Mouse (Mus musculus): ENCODE data around the gene Cacnb1.

DNA sequence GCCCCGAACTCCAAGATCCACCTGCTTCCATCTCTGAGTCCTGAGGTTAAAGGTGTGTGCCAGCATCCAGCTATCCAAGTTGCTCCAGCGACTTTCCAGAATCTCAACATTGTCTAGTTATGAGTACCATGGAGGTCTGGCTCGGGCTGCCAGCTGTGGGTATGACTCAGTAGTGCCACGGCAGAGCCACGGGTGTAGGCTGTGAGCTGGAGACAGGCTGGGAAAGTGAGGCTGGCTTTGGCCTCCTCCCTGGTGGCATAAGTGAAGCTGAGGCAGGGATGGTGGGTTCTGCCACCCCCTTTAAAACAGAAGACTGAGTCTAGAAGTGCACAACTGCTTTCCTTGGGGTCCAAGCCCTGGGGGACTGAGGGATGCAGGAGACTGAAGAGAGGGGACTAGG lies 11.2 kb upstream of the Cacnb1 start:
- no peak for TF ChIP-seq RAD21 (IDR thresholded peaks at IDR 0.05; ENCODE audit: low read depth, low read length)
- TF ChIP-seq TBP (IDR thresholded peaks at IDR 0.05; ENCODE audit: low read depth, low read length): no peak
- TF ChIP-seq CTCF (IDR thresholded peaks at IDR 0.05 in 2 of 3, conservative IDR thresholded peaks at IDR 0.05 in 1 of 3; ENCODE audit: control insufficient read depth in 1 of 3, insufficient read depth in 1 of 3, low read depth in 2 of 3, low read length in 3 of 3, poor library complexity in 1 of 3, severe bottlenecking in 1 of 3): no peak
- TF ChIP-seq MXI1 (IDR thresholded peaks at IDR 0.05; ENCODE audit: low read depth, low read length): no peak
- no peak for TF ChIP-seq POLR2A (IDR thresholded peaks at IDR 0.05; ENCODE audit: control insufficient read depth in 1 of 2, insufficient read depth in 1 of 2, low read depth in 1 of 2, low read length in 2 of 2, poor library complexity in 1 of 2)

All from MEL (cell line).